Mouse (Mus musculus): ENCODE measurements around the gene Pias3.

GRCm38 (mm10) chr3:96715854-96716253 lies 19.7 kb downstream of the Pias3 start:
- no peak for TF ChIP-seq CTCF (IDR thresholded peaks at IDR 0.05; ENCODE audit: low read depth, low read length)
- no peak for TF ChIP-seq GATA1 (IDR thresholded peaks at IDR 0.05; ENCODE audit: borderline replicate concordance, low read length)
- TF ChIP-seq POLR2AphosphoS5 (IDR thresholded peaks at IDR 0.05; ENCODE audit: insufficient replicate concordance, low read depth, low read length) = no peak
- no peak for TF ChIP-seq TAL1 (conservative IDR thresholded peaks at IDR 0.05; ENCODE audit: low read depth, low read length)
- no peak for TF ChIP-seq GATA2 (IDR thresholded peaks at IDR 0.05; ENCODE audit: borderline replicate concordance, low read depth, low read length)

All from G1E (cell line).